Mouse (Mus musculus) liver, embryonic 14.5 days (tissue): ENCODE data around the gene Zic1.

Experiments
- CTCF ChIP-seq: IDR thresholded peaks from 2 replicates; pipeline ENCODE4 v1.5.1; 2016; ENCODE audit warnings: antibody characterized with exemption, low read depth, control low read depth
- EP300 ChIP-seq: IDR thresholded peaks from 2 replicates; pipeline ENCODE4 v1.6.1; 2016; ENCODE audit warnings: antibody characterized with exemption, low read depth

GRCm38 (mm10) chr9:91360151-91361032 is 5.2 kb downstream of the Zic1 start:
- TF ChIP-seq CTCF (no peak), EP300 (no peak)
